Mouse (Mus musculus) spleen, postnatal 14 days (tissue): ENCODE measurements around the gene Tmem269.

Experiments
- DNase-seq, 2 experiments: peaks; one replicate each; pipeline ENCODE4 v3.0.0; 2021 to 2022; ENCODE audit warnings: low spot score in 2 of 2

The Tmem269 gene

GRCm38 (mm10) chr4:119238661-119239060, 20.6 kb upstream of the Tmem269 start:
- no peak for DNase-seq

DNA sequence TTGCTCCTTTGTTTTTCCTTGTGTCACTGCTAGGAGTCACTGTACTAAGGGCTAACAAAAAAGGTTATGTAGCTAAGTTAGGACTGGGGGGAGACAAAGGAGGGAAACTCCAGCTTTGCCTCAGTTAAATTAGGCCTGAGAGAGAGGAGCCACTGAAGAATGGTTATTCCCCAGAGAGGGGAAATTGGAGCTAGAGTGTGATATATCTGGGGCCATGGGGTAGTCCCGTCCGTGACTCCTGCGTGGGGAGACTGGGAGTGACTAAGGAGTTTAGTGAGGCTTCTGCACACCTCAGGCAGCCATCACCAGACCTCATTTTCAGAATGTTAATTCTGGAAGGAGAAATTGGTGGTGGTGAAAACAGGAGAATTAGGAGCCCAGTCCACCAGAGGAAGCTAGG, 16.3 kb upstream of the Tmem269 start:
- DNase-seq, result no peak

DNA sequence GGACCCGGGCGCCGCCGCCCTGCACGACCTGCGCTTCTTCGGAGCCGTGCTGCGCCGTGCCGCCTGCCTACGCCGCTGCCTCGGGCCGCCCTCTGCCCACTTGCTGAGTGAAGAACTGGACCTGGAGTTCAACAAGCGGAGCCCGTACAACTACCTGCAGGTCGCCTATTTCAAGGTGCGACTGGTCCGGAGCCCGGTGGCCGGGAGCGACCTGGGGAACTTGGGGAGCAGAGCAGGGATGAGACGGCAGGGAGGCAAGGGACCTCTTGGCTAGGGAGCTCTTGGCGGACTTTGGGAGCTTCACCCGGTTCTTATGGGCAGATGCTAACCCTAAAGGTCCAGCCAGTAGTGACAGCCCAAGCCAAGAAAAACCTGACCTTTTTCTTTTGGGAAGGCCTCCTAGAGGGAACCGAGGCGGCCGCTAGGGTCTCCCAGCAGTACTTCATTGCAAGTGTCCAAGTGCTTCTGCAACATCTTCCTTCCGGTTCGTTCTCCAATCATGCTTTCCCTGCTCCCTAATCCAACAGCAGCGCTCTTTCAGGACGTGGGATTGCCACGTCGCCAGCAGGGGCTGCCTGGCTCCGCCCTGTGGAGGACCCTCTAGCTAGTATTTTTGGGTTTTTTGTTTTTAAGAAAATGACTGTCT, 15.4 kb upstream of the Tmem269 start:
- no peak for DNase-seq

DNA sequence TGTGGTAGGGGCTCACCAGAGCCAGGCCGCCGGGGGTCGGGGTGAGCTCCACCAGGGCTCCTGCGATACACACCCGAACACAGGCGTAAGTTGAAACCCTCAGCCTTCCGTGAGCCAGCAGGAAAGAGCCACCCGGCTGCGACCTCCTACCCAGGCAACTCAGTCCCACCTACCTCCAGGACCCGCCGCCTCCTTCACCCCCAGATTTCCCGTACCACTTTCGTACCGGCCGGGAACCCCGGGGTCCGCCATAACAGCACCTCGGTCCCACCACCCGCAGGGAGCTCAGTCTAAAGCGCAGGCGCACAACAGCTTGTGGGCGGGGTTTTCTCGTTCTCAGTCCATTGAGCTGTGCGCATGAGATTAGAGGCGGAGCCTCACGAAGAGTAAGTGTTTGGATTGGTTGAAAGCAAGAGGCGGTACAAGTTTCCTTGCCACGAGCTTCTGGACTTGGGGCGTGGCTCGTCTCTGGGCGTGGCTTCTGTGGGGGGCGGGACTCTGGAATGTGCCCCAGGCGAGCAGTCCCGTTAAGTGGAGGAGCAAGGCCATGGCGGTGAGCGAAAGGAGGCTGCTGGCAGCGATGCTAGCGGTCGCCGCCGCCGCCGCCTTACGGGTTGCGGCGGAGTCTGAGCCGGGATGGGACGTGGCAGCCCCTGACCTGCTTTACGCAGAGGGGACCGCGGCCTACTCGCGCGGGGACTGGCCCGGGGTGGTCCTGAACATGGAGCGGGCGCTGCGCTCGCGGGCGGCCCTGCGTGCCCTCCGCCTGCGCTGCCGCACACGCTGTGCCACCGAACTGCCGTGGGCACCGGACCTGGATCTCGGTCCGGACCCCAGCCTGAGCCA, 14.6 kb upstream of the Tmem269 start, which contains the start of the genes AU022252 and P3h1:
AU022252 (minus strand) TSS at position 303 of the 846 bp plus-strand sequence.
P3h1 (plus strand) TSS at position 506 of the 846 bp plus-strand sequence.
- peak; percentile 97 to 98 for DNase-seq

GRCm38 (mm10) chr4:119226751-119227150, 8.7 kb upstream of the Tmem269 start:
- no peak for DNase-seq

DNA sequence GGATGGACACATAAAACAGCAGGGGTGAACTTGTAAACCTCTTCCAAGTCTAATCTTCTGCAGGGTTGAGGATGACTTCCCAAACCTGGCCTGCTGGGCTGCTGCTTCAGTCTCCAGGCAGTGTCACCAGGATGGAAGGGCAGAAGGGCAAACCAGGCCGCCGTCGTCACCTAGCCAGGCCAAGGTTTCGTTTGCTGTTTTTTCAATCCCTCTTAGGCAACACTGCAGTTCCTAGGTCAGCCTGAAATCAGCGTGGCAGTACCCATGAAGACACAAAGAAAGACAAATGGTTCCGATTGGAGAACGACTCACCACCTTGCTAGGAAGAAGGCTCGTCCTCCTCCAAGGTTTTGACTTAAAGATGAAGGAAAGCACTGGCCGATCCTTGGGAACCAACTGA, 7.7 kb upstream of the Tmem269 start:
- no peak for DNase-seq

DNA sequence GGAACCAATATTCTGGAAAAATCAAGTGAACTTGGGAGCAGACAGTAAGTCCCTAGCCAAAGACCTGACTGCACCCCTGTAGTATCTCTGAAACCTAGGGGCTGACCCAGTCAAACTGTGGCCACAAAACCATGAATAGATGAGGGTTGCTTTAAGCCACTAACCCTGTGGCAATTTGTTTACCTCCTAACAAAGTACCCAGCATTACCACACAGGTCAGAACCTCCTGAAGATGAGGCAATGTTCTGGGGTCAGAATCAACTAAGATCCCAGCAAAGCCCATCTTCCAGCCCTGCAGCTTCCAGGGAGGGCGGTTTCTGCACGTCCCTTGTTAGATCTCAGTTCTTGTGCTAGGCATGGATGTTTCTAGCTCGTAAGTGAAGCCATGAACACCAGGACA, 6.5 kb upstream of the Tmem269 start:
- no peak for DNase-seq

GRCm38 (mm10) chr4:119223696-119224095, 5.7 kb upstream of the Tmem269 start:
- DNase-seq, result peak in 1 of 2 experiments; percentile 10

DNA sequence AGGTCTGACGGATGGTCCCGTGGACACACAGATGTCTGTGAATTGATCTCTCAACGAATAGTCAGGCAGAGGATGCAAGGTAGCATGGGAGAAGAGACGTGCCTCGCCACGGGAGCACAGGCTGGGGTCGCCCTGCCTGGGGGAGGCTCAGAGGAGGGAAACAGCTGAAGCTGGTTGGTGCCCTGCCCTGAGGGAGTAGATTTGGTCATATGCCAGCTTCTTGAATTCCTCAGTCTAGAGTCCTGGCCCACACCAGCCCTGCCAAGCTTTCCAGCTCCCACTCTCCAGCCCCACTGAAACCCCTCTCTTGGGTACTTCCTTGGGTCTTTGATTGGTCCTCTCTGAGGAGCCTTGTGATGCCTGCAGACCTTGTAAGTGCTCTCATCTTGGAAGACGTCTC, 1.4 kb downstream of the Tmem269 start:
- no peak for DNase-seq

GRCm38 (mm10) chr4:119204672-119205071, 13.3 kb downstream of the Tmem269 start:
- peak; percentile 48 to 65 for DNase-seq

DNA sequence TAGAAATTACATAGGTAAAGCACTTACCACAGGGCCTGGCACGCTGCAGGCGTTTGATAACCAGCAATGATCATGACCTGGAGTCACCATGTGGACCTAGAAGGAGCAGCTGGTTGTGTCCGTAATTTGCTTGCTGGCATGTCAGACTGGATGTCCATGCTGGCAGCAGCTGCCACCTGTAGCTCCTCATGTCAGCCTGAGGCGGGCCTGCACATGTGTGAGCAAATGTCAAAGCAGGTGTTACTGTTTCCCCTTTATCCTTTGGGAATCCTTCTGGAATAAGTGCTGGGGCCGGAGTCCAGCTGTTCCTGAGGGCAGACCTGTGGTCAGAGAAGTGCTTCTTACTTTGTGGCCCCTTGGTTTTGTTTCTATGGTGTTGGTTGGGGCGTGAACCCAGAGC, 19.9 kb downstream of the Tmem269 start:
- DNase-seq, result no peak

- no peak for DNase-seq
These were observed 22.3 kb downstream of the Tmem269 start for GRCm38 (mm10) chr4:119195582-119196320.

DNA sequence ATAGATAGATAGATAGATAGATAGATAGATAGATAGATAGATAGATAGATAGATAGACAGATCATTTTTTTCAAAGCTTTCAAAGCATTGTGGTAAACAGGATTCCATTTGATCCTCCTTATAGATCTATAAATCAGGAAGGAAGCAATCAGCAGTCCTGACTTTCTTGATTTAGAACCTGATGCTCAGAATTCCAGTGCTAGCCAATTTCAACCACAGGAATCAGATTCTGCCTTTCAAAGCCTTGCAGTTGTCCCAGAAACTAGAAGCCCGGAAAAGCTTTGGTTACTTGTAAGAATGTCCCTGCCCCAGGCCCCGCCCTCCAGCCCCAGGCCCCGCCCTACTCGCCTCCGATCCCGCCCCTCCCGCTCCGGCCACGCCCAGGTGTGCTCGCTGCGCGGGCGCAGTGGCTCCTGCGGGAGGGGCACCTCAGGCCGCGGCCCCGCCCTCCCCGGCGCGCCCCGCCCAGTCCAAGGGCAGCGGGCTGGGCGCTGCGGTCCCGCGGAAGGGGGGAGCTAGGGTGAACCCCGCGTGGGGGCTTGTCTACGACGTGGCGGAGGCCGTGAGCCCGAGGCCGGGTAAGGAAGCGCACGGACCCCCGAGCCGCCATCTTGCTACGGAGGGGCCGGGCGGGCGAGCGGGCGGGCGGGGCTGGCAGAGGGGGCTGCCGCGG, 23.0 kb downstream of the Tmem269 start, which contains the start of gene Svbp:
Svbp (plus strand) TSS at position 398 of the 673 bp plus-strand sequence.
- peak; percentile 87 to 90 for DNase-seq

- no peak for DNase-seq
These were observed 25.3 kb downstream of the Tmem269 start for GRCm38 (mm10) chr4:119192757-119193156.

DNA sequence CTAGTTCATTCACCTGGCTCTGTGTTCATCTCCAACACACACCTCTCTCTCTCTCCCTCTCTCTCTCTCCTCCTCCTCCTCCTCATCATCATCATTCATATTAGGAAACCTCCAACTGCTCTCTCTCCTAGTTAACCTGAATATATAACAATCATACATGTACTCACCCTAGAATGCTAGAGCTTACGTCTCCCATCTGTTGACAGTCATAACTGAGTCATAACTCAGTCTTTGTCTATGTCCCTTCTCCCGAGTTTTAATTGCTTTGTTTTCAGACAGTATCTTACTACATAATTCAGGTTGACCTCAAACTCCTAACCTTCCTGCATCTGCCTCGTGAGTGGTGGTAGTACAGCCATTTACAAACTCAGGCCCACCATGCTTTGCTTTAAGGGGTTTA, 26.7 kb downstream of the Tmem269 start:
- no peak for DNase-seq

DNA sequence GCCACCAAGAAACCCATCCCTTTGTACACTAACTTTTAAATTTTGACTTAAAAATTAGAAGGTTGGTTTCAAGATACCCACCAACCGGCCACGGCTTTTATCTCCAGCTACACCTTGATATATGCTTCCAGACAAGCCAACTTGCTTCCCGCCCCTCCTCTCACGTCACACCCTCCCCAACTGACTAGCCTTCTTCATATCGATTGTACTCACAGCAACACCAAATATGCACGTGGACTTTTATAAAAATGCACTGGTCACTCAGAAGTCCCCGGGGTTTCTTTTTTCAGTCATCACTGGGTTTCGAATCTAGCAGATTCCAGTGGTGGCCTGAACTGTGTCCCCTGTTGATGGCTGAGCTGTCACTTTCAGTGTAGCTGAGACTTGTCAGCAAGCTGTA, 27.4 kb downstream of the Tmem269 start:
- peak in 1 of 2 experiments; percentile 39 for DNase-seq

- DNase-seq, result peak; percentile 43 to 57
These were observed 28.2 kb downstream of the Tmem269 start, which contains the start of gene Ermap for GRCm38 (mm10) chr4:119189864-119190263. Gene Ermap (minus strand): TSS chr4:119190011.

GRCm38 (mm10) chr4:119189392-119189791, 28.6 kb downstream of the Tmem269 start:
- no peak for DNase-seq

- peak; percentile 40 to 50 for DNase-seq
These were observed 29.8 kb downstream of the Tmem269 start for GRCm38 (mm10) chr4:119188060-119188785.

DNA sequence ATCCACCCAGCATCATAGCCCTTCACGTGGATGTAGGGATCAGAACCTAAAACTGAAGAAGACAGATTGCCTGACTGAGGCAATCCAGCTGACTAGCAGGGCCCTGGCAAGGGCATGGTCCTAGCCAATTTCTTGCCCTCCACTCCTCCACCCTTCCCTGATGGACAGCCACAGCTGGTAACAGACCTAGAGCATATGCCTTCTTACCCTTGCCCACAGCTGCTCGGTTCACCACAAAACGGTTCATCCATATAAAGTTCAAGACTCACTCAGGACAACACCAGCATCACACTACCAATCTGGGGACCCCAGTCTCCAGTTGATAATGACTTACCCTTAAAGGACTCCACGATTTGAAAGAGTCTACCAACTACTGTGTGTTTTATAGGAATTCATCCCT, 32.2 kb downstream of the Tmem269 start:
- no peak for DNase-seq

GRCm38 (mm10) chr4:119183525-119183924, 34.5 kb downstream of the Tmem269 start:
- DNase-seq, result no peak
